Mouse (Mus musculus) ES-Bruce4 (cell line): ENCODE measurements at regions not wholly inside any gene's neighbourhood (a gene's known extent, or its start where the extent isn't known, plus 50 kb on each side); places are given as distances from the start of the nearest gene placed in this dataset.

Experiments
- CTCF ChIP-seq: IDR thresholded peaks from one replicate; pipeline ENCODE4 v1.8.1; 2011; ENCODE audit warnings: low read depth, low read length
- EP300 ChIP-seq: IDR thresholded peaks from 2 replicates; pipeline ENCODE4 v1.6.1; 2011; ENCODE audit warnings: low read depth, low read length; ENCODE audit not compliant: insufficient read depth
- POLR2A ChIP-seq: IDR thresholded peaks from one replicate; pipeline ENCODE4 v1.8.1; 2011; ENCODE audit warnings: low read length; ENCODE audit not compliant: insufficient read depth

DNA sequence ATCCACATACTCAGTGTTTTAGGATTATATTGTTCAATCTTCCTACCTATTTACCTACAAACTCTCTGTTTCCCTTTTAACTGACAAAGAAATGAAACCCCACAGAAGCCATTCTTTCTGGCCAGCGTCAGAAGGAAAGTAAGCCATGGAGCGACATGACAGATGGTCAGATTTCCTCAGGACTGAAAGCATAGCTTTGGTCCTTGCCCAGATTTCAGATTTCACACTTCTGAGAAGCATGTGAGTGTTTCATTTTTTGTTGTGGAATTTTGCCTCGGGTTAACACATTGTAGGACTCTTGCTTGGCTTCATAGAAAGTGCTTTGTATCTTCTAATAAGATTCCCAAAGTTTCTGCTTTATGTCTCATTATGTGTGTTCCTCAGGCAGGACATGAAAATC, 739.7 kb downstream of the Utrn start:
- TF ChIP-seq CTCF (no peak), POLR2A (no peak), EP300 (no peak)
